Comparison of ENCODE assay signal across 8 mouse cellular contexts in genomic region chr11:51637971-51638414, GRCm38 (mm10). TPM values are rescaled to one million over a fixed set of nuclear protein-coding genes. Genes with fewer than 3 reads are reported as not detected.
DNase-seq lines count a peak whose midpoint lies in the region; ATAC-seq lines count a peak whose summit lies in the region.

No protein-coding gene starts in this region.

- no peak overlapping the region for H3K9ac ChIP-seq in heart, embryonic 15.5 days
- no peak overlapping the region for H3K9ac ChIP-seq in limb, embryonic 15.5 days

- H3K4me3 ChIP-seq in heart, embryonic 15.5 days: peak overlapping the region; percentile 21
- H3K4me3 ChIP-seq in limb, embryonic 15.5 days: 0 out of 2 replicates have a peak overlapping the region, but pooled peaks have one; percentile 7

- 0 out of 2 replicates have a peak, but pooled peaks cover 2% of the 10 kb centered on the region for H3K27me3 ChIP-seq in heart, embryonic 15.5 days
- H3K27me3 ChIP-seq in limb, embryonic 15.5 days: no peaks in the 10 kb centered on the region

- no peaks in the 10 kb centered on the region for H3K9me3 ChIP-seq in heart, embryonic 15.5 days (replicated peaks)
- no peaks in the 10 kb centered on the region for H3K9me3 ChIP-seq in limb, embryonic 15.5 days

- peak overlapping the region; percentile 64 for H3K27ac ChIP-seq in heart, embryonic 15.5 days
- H3K27ac ChIP-seq in limb, embryonic 15.5 days: peak overlapping the region; percentile 71

- peak overlapping the region; percentile 50 for H3K4me2 ChIP-seq in heart, embryonic 15.5 days
- peak overlapping the region; percentile 37 for H3K4me2 ChIP-seq in limb, embryonic 15.5 days

- 11% methylated on average over 17 of the region's 17 CpGs for WGBS in heart, embryonic 15.5 days
- WGBS in limb, embryonic 15.5 days: 3% methylated on average over 17 of the region's 17 CpGs

- peak; percentile 46 for DNase-seq in layer of hippocampus, adult 11-12 months (ENCODE audit: low spot score)
- DNase-seq in layer of hippocampus, postnatal 10 days (ENCODE audit: low spot score in 2 of 2): no peak
- DNase-seq in embryo, embryonic 10 days (ENCODE audit: low spot score): peak; percentile 86
- DNase-seq in monocyte, adult 2 months (ENCODE audit: low read depth in 1 of 2, low spot score in 2 of 2): peak; percentile 60 to 78
- DNase-seq in thymus, postnatal 14 days: peak; percentile 81
- DNase-seq in layer of hippocampus, adult 9-10 months (ENCODE audit: low spot score): no peak

- peaks cover 23% of the 10 kb centered on the region for H3K4me1 ChIP-seq in heart, embryonic 15.5 days (replicated peaks)
- H3K4me1 ChIP-seq in limb, embryonic 15.5 days: peaks cover 46% of the 10 kb centered on the region

- ATAC-seq in heart, embryonic 15.5 days (replicated peaks; ENCODE audit: insufficient number of reproducible peaks, insufficient read depth, low FRiP score, low read depth): no peak
- peak; percentile 37; the same call in 1 of the 2 replicates for ATAC-seq in limb, embryonic 15.5 days (ENCODE audit: insufficient number of reproducible peaks, low FRiP score, low TSS enrichment, low read depth)

- no peaks in the 10 kb centered on the region for H3K36me3 ChIP-seq in heart, embryonic 15.5 days
- peaks cover 7% of the 10 kb centered on the region; the same call in 1 of the 2 replicates for H3K36me3 ChIP-seq in limb, embryonic 15.5 days

RNA-seq across cellular contexts. Expression of gene Rmnd5b, which starts 2.3 kb away (rescaled TPM):
- 10 to 100 TPM; 54.8 to 55.1 TPM for total RNA-seq in layer of hippocampus, postnatal 10 days (2021)
- polyA plus RNA-seq in heart, embryonic 15.5 days (2015; fragmentation: Nextera tagmentation; extraction: Ambion mirVana): 25.6 and 36.8 TPM in 2 replicates
- 53.2 and 59.8 TPM in 2 replicates for polyA plus RNA-seq in limb, embryonic 15.5 days (2015; fragmentation: Nextera tagmentation; extraction: Ambion mirVana)

RNA-seq across cellular contexts. Expression of gene N4bp3, which starts 12.6 kb away (rescaled TPM):
- 10 to 100 TPM; 14.1 to 15.5 TPM for total RNA-seq in layer of hippocampus, postnatal 10 days (2021)
- polyA plus RNA-seq in heart, embryonic 15.5 days (2015; fragmentation: Nextera tagmentation; extraction: Ambion mirVana): 16.6 and 18.8 TPM in 2 replicates
- polyA plus RNA-seq in limb, embryonic 15.5 days (2015; fragmentation: Nextera tagmentation; extraction: Ambion mirVana): 35.7 and 44.4 TPM in 2 replicates

RNA-seq across cellular contexts. Expression of gene D930048N14Rik, which starts 12.8 kb away (rescaled TPM):
- total RNA-seq in layer of hippocampus, postnatal 10 days (2021): 1 to 10 TPM in 1 of 2 experiments, under 1 TPM in 1; 0.98 to 1.3 TPM
- polyA plus RNA-seq in heart, embryonic 15.5 days (2015; fragmentation: Nextera tagmentation; extraction: Ambion mirVana): 1.00 and 1.5 TPM in 2 replicates
- polyA plus RNA-seq in limb, embryonic 15.5 days (2015; fragmentation: Nextera tagmentation; extraction: Ambion mirVana): 4.2 and 4.9 TPM in 2 replicates

RNA-seq across cellular contexts. Expression of gene Nhp2, which starts 18.5 kb away (rescaled TPM):
- total RNA-seq in layer of hippocampus, postnatal 10 days (2021): 10 to 100 TPM; 56.9 to 60.4 TPM
- polyA plus RNA-seq in heart, embryonic 15.5 days (2015; fragmentation: Nextera tagmentation; extraction: Ambion mirVana): 64.8 and 79.8 TPM in 2 replicates
- 147 and 149 TPM in 2 replicates for polyA plus RNA-seq in limb, embryonic 15.5 days (2015; fragmentation: Nextera tagmentation; extraction: Ambion mirVana)

RNA-seq across cellular contexts. Expression of gene Hnrnpab, which starts 31.3 kb away (rescaled TPM):
- total RNA-seq in layer of hippocampus, postnatal 10 days (2021): 100 to 1,000 TPM; 238 to 239 TPM
- polyA plus RNA-seq in heart, embryonic 15.5 days (2015; fragmentation: Nextera tagmentation; extraction: Ambion mirVana): 239 and 289 TPM in 2 replicates
- polyA plus RNA-seq in limb, embryonic 15.5 days (2015; fragmentation: Nextera tagmentation; extraction: Ambion mirVana): 267 and 339 TPM in 2 replicates

Comparison
In these comparisons a context has a peak if more than half of its experiments do, and no peak if none do; other contexts are left out.
1. DNase-seq: peak in layer of hippocampus, adult 11-12 months (single experiment), embryo, embryonic 10 days (single experiment), monocyte, adult 2 months (2 of 2) and thymus, postnatal 14 days (single experiment); none in layer of hippocampus, postnatal 10 days (0 of 2) and layer of hippocampus, adult 9-10 months (single experiment).